Mouse (Mus musculus) adrenal gland, postnatal 4 days (tissue): ENCODE data around the gene Evl. TPM values are rescaled to one million over a fixed set of nuclear protein-coding genes. Genes with fewer than 3 reads are reported as not detected.

Experiments
- microRNA-seq: library from miRNA; unstranded; fragments of <30 nt; microRNA quantifications from one replicate; pipeline ENCODE4 v1.2.0, GENCODE M21; 2021
- total RNA-seq, 2 experiments: library from RNA; stranded (reverse); gene quantifications; 2 replicates each; pipeline ENCODE4 v1.2.3; 2021

The Evl gene
- total RNA-seq, 2 experiments from 2014 or later: 123 to 135 TPM

Small RNAs within 50 kb of the gene (microRNA-seq; reads per million reads assigned to microRNA genes)
- gene Gm23872 (not detected), gene Mir342 (2,088 reads per million, percentile 84 among the genes with 10 or more reads in this experiment)

Other genes starting within 250 kb of the Evl start
- gene Hhipl1, start 248.4 kb upstream of the Evl start, total RNA-seq: 1 to 10 TPM; 1.1 to 1.3 TPM
- gene Cyp46a1, start 220.3 kb upstream of the Evl start, total RNA-seq: 1 to 10 TPM; 4.9 to 7.1 TPM
- 10 to 100 TPM; 33.6 to 34.6 TPM for gene Eml1, start 183.8 kb upstream of the Evl start, total RNA-seq
- gene Degs2, start 147.6 kb downstream of the Evl start, total RNA-seq: under 1 TPM in 1 of 2 experiments, not detected in 1; 0.28 TPM
- gene Yy1, start 238.3 kb downstream of the Evl start, total RNA-seq: 10 to 100 TPM; 70.1 to 75.3 TPM